Mouse (Mus musculus) lung, postnatal 0 days (tissue): ENCODE measurements around the gene Pck1. TPM values are rescaled to one million over a fixed set of nuclear protein-coding genes. Genes with fewer than 3 reads are reported as not detected.

Source experiments
- ATAC-seq: fragments of 200-750 bp; cut with Nextera tagmentation; 2 replicates; pipeline ENCODE4 v1.8.0; 2017; ENCODE audit warnings: moderate library complexity
- DNase-seq: peaks from one replicate; pipeline ENCODE4 v3.0.0-alpha.2; 2016; ENCODE audit warnings: low spot score
- H3K27ac ChIP-seq: fragments of 300-500 bp; sonication (generic); 2 replicates; pipeline ENCODE4 v1.5.1; 2014; ENCODE audit warnings: antibody characterized with exemption, mild to moderate bottlenecking, low read length, mixed read lengths
- H3K27me3 ChIP-seq: fragments of 300-500 bp; sonication (generic); replicated peaks from 2 replicates; pipeline ENCODE4 v1.6.1; 2014; ENCODE audit warnings: low read length, mixed read lengths; ENCODE audit not compliant: insufficient read depth
- H3K36me3 ChIP-seq: fragments of 300-500 bp; sonication (generic); 2 replicates; pipeline ENCODE4 v1.6.1; 2014; ENCODE audit warnings: low read length, mixed read lengths; ENCODE audit not compliant: insufficient read depth
- H3K4me1 ChIP-seq: fragments of 300-500 bp; sonication (generic); 2 replicates; pipeline ENCODE4 v1.6.1; 2014; ENCODE audit warnings: antibody characterized with exemption, low read depth, low read length, mixed read lengths; ENCODE audit not compliant: insufficient read depth
- H3K4me2 ChIP-seq: fragments of 300-500 bp; sonication (generic); replicated peaks from 2 replicates; pipeline ENCODE4 v1.6.1; 2014; ENCODE audit warnings: low read depth, mild to moderate bottlenecking, low read length, moderate library complexity, mixed read lengths
- H3K4me3 ChIP-seq: fragments of 300-500 bp; sonication (generic); 2 replicates; pipeline ENCODE4 v1.5.1; 2014; ENCODE audit warnings: low read depth, low read length
- H3K9ac ChIP-seq: fragments of 300-500 bp; sonication (generic); replicated peaks from 2 replicates; pipeline ENCODE4 v1.6.1; 2014; ENCODE audit warnings: low read depth, mild to moderate bottlenecking
- H3K9me3 ChIP-seq: fragments of 300-500 bp; sonication (generic); 2 replicates; pipeline ENCODE4 v1.6.1; 2016; ENCODE audit warnings: low read length, mixed read lengths
- CTCF ChIP-seq: IDR thresholded peaks from 2 replicates; pipeline ENCODE4 v1.5.1; 2016; ENCODE audit warnings: antibody characterized with exemption, mild to moderate bottlenecking
- EP300 ChIP-seq: IDR thresholded peaks from 2 replicates; pipeline ENCODE4 v1.6.1; 2016; ENCODE audit warnings: antibody characterized with exemption, mild to moderate bottlenecking, control low read depth
- WGBS: fragments of 180-500 bp; shearing (Covaris S2); extraction: QIAGEN DNeasy Blood & Tissue Kit; methylation state at CpG from one replicate; pipeline ENCODE4 v1.1.7; 2014; 5-methylcytosine and 5-hydroxymethylcytosine counted together
- polyA plus RNA-seq: library from polyadenylated mRNA; unstranded; fragments of >200 nt; fragmentation: Nextera tagmentation; extraction: Ambion mirVana; gene quantifications from 2 replicates; pipeline ENCODE4 v1.2.1, GENCODE M21; 2015

Pck1 gene
- polyA plus RNA-seq, 1 experiment from 2014 or later, result 0.08 TPM

DNA sequence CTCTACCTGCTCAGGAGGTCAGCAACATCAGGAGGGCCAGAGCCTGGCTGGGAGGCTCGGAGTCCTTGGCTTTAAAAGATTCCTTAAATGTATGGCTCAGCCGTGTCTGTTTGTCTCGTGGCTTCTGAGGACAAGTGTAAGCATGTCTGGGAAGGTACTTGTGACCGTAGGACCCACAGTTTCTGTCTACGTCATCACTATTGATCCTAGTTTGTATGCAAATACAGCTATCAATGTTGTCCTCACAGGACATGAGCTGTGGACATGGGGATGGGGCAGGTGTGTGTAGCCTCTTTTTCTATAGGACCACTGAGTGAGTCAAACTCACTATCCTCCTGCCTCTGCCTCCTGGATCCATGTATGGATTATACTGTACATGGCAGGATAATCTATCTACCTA lies 4.8 kb upstream of the Pck1 start:
- 53% methylated on average over 5 of the region's 5 CpGs for WGBS
- H3K27me3 ChIP-seq, result no peaks in the 10 kb centered on the region
- ATAC-seq, result no peak
- DNase-seq, result no peak
- H3K4me1 ChIP-seq, result no peaks in the 10 kb centered on the region
- H3K27ac ChIP-seq, result no peak overlapping the region
- H3K4me3 ChIP-seq, result no peak overlapping the region
- H3K9ac ChIP-seq, result no peak overlapping the region
- H3K36me3 ChIP-seq, result no peaks in the 10 kb centered on the region
- H3K9me3 ChIP-seq, result no peaks in the 10 kb centered on the region
- no peak overlapping the region for H3K4me2 ChIP-seq
- no peak for TF ChIP-seq EP300
- no peak for TF ChIP-seq CTCF

DNA sequence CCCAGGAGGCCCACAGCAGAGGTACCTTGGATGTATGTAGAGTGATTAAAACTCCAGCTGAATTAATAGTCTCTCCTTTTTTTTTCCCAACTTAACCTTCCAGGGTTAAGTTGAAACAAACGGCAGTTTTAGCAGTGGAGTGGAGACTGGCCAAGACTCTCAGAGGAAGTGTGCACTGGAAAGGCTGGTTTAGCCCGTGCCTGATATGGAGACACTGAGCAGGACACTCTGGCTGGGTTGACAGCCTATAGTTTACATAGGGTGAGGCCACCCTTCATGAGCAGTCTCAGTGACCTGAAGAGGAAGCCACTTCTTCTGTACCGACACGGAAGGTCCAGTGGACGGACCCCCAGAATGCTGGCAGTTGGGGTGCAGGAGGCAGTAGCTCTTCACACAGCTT lies 1.5 kb upstream of the Pck1 start:
- DNase-seq, result no peak
- Histone ChIP-seq H3K27me3 (no peaks in the 10 kb centered on the region), H3K9ac (no peak overlapping the region), H3K9me3 (no peaks in the 10 kb centered on the region), H3K4me3 (no peak overlapping the region), H3K4me1 (no peaks in the 10 kb centered on the region), H3K27ac (no peak overlapping the region), H3K4me2 (no peak overlapping the region), H3K36me3 (no peaks in the 10 kb centered on the region)
- no peak for TF ChIP-seq EP300
- TF ChIP-seq CTCF, result no peak
- ATAC-seq, result no peak
- 52% methylated on average over 5 of the region's 5 CpGs for whole genome bisulfite sequencing

DNA sequence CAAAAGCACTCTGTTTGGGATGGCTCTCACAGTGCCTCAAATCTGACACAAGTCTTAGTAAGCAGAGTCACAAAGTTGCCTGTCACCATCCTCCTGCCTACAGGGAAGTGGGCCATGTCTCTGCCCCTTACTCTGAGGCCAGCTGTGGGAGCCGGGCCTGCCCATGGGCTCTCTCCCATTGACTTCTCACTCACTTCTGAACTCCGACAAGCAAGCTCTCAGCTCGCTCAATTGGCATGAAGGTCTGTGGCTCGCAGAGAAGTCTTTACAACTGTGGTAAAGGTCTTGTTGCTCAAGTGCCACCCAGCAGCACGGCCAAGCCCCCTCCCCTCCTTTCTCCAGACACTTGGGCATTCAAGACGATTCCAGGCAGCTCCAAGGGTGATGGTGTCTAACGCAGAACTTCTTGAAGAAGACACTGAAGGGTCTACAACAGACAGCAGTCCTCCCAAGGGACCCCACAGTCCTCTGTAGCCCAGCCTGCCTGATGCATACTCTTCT lies 1.0 kb upstream of the Pck1 start:
- H3K27me3 ChIP-seq, result no peaks in the 10 kb centered on the region
- no peak overlapping the region for H3K27ac ChIP-seq
- no peak overlapping the region for H3K9ac ChIP-seq
- H3K4me1 ChIP-seq, result no peaks in the 10 kb centered on the region
- ATAC-seq (no peak), DNase-seq (no peak)
- WGBS, result 74% methylated on average over 7 of the region's 7 CpGs
- H3K4me3 ChIP-seq, result no peak overlapping the region
- H3K9me3 ChIP-seq, result no peaks in the 10 kb centered on the region
- H3K4me2 ChIP-seq, result no peak overlapping the region
- H3K36me3 ChIP-seq, result no peaks in the 10 kb centered on the region
- TF ChIP-seq EP300, result no peak
- no peak for TF ChIP-seq CTCF

DNA sequence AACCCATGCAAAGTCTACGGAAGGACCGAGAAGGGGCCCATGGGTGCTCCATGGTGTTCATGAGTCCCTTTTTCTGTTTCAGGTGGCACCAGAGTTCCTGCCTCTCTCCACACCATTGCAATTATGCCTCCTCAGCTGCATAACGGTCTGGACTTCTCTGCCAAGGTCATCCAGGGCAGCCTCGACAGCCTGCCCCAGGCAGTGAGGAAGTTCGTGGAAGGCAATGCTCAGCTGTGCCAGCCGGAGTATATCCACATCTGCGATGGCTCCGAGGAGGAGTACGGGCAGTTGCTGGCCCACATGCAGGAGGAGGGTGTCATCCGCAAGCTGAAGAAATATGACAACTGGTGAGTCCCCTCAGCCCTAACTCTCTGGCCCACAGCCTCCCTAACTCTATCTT lies 418 bp downstream of the Pck1 start:
- H3K36me3 ChIP-seq, result no peaks in the 10 kb centered on the region
- no peak overlapping the region for H3K4me2 ChIP-seq
- ATAC-seq (no peak), DNase-seq (no peak)
- no peaks in the 10 kb centered on the region for H3K27me3 ChIP-seq
- no peak overlapping the region for H3K4me3 ChIP-seq
- H3K4me1 ChIP-seq, result no peaks in the 10 kb centered on the region
- no peak overlapping the region for H3K27ac ChIP-seq
- H3K9me3 ChIP-seq, result no peaks in the 10 kb centered on the region
- H3K9ac ChIP-seq, result no peak overlapping the region
- no peak for TF ChIP-seq CTCF
- no peak for TF ChIP-seq EP300
- WGBS, result 70% methylated on average over 10 of the region's 10 CpGs

DNA sequence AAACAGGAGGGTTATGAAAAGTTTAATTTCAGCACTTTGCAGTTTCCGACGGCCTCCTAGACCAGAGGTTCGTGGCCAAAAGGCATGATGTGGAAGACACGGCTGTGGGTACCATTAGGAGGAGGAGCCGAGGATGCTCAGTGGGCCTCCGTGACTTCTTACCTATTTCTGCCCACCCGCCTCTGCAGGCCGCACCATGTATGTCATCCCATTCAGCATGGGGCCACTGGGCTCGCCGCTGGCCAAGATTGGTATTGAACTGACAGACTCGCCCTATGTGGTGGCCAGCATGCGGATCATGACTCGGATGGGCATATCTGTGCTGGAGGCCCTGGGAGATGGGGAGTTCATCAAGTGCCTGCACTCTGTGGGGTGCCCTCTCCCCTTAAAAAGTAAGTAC lies 1.7 kb downstream of the Pck1 start:
- DNase-seq (no peak), ATAC-seq (no peak)
- no peaks in the 10 kb centered on the region for H3K9me3 ChIP-seq
- H3K9ac ChIP-seq, result no peak overlapping the region
- H3K4me3 ChIP-seq, result no peak overlapping the region
- no peaks in the 10 kb centered on the region for H3K36me3 ChIP-seq
- no peaks in the 10 kb centered on the region for H3K27me3 ChIP-seq
- no peak overlapping the region for H3K27ac ChIP-seq
- 90% methylated on average over 13 of the region's 13 CpGs for WGBS
- no peak overlapping the region for H3K4me2 ChIP-seq
- no peak for TF ChIP-seq EP300
- H3K4me1 ChIP-seq, result no peaks in the 10 kb centered on the region

DNA sequence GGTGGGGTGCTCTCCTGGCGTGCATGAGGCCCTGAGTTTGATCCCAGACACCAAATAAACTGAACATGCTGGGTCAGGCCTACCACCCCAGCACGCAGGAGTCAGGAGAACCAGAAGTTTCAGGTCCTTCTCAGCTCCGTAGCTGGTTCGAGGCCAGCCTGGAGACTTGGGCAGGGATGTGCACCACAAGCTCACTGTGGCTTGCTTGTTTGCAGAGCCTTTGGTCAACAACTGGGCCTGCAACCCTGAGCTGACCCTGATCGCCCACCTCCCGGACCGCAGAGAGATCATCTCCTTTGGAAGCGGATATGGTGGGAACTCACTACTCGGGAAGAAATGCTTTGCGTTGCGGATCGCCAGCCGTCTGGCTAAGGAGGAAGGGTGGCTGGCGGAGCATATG lies 2.1 kb downstream of the Pck1 start:
- H3K4me1 ChIP-seq, result no peaks in the 10 kb centered on the region
- no peaks in the 10 kb centered on the region for H3K36me3 ChIP-seq
- no peak overlapping the region for H3K4me2 ChIP-seq
- H3K4me3 ChIP-seq, result no peak overlapping the region
- WGBS, result 88% methylated on average over 14 of the region's 14 CpGs
- TF ChIP-seq EP300 (no peak), CTCF (no peak)
- DNase-seq (no peak), ATAC-seq (no peak)
- H3K9me3 ChIP-seq, result no peaks in the 10 kb centered on the region
- no peak overlapping the region for H3K9ac ChIP-seq
- no peak overlapping the region for H3K27ac ChIP-seq
- H3K27me3 ChIP-seq, result no peaks in the 10 kb centered on the region

DNA sequence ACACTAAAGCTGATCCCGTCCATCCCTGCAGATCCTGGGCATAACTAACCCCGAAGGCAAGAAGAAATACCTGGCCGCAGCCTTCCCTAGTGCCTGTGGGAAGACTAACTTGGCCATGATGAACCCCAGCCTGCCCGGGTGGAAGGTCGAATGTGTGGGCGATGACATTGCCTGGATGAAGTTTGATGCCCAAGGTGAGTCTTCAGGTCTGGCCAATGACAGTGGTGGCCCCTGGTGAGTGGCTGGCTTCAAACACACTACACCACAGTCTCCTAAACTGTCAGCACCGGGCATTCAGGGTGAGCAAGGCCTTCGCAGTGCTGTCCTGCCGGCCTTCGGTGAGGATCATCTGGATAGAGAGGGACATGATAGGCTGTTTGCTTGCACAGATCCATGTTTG lies 3.1 kb downstream of the Pck1 start:
- Histone ChIP-seq H3K9me3 (no peaks in the 10 kb centered on the region), H3K9ac (no peak overlapping the region), H3K4me3 (no peak overlapping the region), H3K27me3 (no peaks in the 10 kb centered on the region), H3K36me3 (no peaks in the 10 kb centered on the region), H3K27ac (no peak overlapping the region), H3K4me1 (no peaks in the 10 kb centered on the region), H3K4me2 (no peak overlapping the region)
- whole genome bisulfite sequencing, result 89% methylated on average over 10 of the region's 10 CpGs
- no peak for DNase-seq
- TF ChIP-seq EP300 (no peak), CTCF (no peak)
- ATAC-seq, result no peak
